Mouse (Mus musculus): Measurements from ENCODE around the gene Itga1.
A peak's percentile ranks its signal among the peaks of the same experiment; 100 is the strongest.

Gene Itga1

DNA sequence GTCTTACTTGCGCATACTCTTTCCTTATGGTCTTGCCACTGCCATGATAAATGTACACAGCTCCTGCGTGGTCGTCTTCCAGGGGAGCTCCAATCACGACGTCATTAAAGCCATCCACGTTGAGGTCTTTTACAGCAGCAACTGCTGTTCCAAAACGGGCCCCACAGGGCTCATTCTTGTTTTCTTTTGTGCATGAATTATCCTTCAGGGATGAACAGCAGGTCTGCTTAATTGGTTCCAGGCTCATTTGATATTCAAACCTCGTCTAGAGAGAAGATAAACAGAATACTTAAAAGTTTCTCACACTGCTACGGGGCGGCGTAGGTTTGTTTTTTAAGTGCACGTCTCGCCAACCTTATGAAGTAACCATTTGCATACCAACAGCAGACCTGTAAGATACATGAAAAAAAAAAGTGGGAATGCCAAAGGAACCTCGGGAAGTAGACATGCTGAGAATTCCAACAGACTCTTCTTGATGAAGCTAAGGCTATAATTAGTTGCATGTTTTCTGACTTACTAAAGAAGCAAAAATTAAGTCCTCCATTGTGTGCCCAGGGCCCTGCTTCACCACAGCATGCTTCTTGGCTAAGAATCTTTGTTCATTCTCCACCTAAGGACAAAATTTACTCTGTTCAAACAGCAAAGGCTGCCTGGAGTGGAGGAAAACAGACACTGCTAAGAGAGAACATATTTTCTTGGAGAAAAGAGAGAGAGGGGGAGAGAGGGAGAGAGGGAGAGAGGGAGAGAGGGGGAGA lies 109.3 kb downstream of the Itga1 start:
- no peak for DNase-seq (ENCODE audit: low read depth in 2 of 2, low spot score in 2 of 2)

DNA sequence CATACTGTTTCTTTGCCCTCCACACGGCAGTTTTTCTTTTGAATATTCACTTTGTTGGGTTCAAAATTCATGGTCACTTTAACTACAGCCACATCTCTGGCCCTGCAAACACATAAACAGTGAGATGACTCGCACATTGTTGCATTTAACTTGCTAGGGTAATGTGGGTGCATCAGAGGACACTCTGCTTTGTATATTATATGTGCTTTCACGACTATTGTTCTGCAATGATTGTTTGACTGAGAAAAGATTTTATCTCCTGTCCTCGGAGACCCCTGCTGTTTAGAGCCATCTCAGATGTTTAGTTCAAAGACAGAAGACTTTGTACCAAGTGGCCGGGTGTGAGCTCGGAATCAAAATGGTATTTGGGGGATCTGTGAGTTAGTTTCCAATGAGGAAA lies 114.1 kb downstream of the Itga1 start:
- DNase-seq (ENCODE audit: low read depth in 2 of 2, low spot score in 2 of 2) = no peak

DNA sequence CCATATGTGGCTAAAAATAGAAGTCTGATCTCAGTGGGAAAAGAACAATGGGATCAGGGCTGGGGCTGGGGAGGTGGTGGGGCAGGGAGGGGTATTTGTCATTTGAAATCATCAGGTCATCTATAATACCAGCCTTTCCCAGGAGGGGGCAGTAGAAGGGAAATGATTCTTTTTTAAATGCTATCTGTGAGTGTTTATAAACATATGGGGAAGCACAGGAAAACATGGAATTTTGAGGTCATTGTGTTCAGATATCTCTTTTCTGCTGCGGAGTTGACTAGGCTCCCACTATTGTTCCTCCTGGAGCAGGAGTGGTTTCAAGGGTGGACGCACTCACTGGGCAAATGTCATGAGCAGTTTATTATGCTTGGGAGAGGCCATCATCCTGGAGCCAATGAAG lies 114.6 kb downstream of the Itga1 start:
- DNase-seq (ENCODE audit: low read depth in 2 of 2, low spot score in 2 of 2) = peak in 1 of 2 experiments; percentile 8

DNA sequence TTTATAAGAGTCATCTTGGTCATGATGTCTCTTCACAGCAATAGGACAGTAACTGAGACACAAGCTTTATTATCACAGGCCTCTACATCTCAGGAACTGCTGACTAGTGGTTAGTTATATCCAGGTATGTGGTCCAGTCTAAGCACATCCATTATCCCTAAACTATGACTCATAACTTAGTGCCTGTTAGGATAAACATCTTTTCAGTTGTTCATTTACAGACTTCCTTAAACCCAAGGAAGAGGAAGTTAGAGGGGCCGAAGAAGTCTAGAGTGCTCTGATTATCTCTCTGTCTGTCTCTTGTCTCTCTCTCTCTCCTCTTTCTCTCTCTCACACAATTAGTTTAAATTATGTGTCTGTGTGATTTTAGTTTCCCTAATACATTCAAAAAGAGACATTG lies 117.1 kb downstream of the Itga1 start:
- DNase-seq (ENCODE audit: low read depth in 2 of 2, low spot score in 2 of 2) = no peak

DNA sequence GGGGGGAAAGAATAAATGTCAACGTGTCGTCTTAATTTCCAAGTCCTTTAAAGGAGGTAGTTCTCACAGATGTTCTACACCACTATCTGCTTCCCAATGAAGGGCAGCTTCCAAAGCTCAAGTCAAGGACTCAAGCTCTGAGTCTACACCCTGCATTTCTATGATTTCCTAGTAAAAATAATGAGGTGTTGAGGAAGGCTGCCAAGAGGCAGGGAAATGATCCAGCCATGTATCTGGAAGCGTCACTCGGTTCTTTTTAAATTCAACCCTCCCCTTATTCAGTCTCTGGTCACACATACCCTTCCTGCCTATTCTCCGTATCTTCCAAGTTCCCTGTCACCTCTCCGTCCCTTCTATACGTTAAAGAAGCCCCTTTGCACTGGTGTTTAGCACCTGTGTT lies 118.6 kb downstream of the Itga1 start:
- DNase-seq (ENCODE audit: low read depth in 2 of 2, low spot score in 2 of 2) = no peak

DNA sequence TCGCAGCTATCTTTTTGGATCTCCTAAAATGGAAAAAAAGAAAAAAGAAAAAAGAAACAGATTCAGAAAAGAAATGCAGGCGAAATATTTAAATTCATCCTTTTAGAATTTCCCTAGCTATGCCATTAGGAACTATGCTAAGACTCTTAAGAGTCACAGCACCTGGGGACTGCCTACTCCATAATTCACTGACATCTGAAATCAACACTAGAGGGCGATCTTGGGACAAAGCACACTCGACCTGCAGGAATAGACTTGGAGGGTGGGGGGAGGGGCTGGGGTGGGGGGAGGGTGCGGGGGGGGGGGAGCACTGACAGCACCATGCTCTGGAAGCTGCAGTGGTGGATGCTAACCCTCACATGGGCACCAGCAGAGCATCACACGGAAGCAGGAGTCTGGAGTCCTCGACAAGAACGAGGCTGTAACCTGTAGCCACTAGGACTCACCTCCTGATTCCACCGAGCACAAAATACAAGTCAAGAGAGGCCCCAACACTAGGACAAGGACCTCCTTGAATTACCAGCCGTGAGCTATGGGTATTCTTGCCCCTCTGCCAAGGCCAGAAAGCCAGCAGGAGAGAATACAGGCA lies 120.8 kb downstream of the Itga1 start:
- DNase-seq (ENCODE audit: low read depth in 2 of 2, low spot score in 2 of 2) = no peak

DNA sequence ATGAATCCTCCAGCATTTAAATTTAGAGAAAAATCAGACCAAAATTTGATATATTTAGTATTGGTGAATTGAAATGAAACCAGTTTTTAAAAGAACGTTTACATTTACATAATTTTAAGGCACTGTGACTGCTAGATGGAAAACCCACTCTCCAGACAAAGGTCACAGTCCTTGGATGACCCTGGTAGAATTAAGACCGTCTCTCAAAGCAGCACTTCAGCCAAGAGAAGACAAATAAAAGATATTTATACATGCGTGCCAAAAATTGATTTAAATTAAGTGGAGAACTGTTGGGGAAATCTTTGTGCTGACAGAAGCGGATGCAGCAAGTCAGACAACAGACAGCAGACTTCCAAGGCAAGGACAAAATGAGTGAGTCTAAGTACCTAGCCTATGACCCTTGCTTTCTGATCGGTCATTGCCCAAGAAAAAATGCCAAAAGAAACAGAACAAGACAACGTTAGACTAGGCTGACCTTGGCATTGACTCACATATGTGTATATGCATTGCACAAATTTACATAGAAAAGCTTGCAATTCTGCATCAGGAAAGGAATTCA lies 127.2 kb downstream of the Itga1 start:
- no peak for DNase-seq (ENCODE audit: low read depth in 2 of 2, low spot score in 2 of 2)

DNA sequence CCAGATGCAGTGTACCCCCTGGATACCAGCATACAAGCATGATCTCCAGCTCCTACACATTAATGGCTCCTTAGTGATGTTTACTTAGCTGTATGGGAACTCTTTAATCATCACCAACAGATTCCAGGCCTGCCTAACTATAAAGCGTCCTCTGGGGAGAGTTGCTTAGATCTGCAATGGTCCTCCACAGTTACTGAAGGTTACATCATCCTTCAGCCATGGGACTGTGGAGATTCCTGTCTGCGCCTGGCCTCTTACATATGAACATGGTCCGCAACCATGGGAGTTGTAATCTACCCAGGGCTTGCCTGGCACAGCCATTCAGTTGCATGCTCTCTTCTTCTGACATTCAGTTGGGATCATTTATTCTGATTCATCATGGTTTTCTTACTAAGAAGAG lies 129.9 kb downstream of the Itga1 start:
- no peak for DNase-seq (ENCODE audit: low read depth in 2 of 2, low spot score in 2 of 2)

DNA sequence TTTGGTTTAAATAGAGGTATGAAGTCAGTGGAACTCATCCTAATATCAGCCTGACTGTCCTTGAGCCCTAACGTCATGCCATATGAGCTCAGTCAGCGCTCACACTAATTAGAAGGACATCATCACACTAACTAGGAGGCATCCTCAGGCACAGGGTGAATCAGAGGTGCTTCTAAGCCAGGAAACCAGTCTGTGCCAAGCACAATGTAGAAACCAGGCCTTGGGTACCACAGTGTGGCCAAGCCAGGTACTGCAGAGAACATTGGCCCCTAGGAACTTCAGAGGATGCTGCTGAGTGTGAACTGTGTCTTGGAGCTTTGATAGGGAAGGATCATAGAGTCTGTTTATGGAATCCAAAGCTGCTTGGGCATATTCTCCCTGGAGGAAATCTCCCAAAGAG lies 137.5 kb downstream of the Itga1 start:
- DNase-seq (ENCODE audit: low read depth in 2 of 2, low spot score in 2 of 2) = peak; percentile 64 to 82

DNA sequence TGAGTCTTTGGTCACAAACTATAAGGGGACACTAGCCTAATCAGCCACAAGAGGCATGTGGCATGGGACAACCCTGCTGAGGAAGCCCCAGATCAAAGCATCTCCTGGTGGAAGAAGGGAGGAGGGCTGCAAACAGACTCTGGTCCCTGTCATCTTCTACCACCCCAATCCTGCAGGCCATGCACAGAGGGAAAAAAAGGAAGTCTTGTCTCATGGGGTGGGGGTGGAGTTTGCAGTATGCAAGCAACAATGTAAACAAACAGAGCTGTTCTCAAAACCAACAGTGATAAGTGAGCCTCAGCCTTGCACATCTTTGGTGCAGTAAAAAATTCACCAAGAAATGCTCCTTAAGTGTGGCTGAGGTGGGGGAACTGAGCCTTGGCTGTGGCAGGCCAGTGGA lies 147.2 kb downstream of the Itga1 start:
- no peak for DNase-seq (ENCODE audit: low read depth in 2 of 2, low spot score in 2 of 2)

DNA sequence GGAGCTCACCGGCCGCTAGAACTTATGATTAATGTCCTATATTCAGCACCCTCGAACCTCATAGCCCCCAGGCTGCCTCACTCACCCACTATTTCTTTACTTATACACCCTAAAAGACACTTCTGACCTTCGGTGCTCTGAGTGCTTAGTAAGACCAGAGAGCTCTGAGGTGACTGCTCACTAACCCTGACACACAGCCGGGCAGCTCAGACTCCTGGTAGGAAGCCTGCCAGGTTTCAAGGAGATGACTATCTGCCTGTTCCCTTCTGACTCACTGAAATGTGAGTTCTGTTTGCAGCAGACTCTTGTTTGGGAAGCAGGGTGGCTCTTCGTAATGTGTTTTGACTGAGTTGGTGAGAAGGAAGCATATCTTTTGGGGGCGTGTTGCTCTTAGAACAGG lies 168.2 kb downstream of the Itga1 start:
- no peak for DNase-seq (ENCODE audit: low read depth in 2 of 2, low spot score in 2 of 2)

DNA sequence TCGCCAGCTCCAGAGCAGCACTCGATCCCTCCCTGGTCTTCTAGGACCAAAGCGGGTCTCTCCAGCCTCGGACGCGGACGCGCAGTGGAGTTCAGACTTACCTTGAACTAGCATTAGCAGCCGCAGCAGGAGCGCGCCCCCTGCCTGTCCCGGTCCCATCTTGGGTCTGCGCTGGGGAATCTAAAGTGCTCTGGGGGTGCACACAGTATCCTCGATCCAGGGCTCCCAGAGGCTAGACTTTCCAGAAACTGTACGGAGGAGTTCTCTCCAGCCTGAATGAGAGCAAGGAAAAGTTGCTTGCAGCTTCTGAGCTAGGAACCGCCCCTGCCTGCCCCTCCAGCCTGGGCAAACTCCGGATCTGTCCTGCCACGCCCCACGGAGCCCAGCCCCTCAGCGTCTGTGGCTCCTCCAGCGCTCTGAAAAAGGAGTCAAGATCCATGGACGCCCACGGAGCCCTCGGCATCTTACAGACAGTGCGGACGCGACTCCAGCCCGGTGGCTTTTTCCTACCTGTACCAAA lies 169.9 kb downstream of the Itga1 start, which contains the start of gene Itga2:
Gene Itga2, minus strand, starts transcription at position 326 of the 520 bp plus-strand sequence.
- peak; percentile 54 to 69 for DNase-seq (ENCODE audit: low read depth in 2 of 2, low spot score in 2 of 2)

DNA sequence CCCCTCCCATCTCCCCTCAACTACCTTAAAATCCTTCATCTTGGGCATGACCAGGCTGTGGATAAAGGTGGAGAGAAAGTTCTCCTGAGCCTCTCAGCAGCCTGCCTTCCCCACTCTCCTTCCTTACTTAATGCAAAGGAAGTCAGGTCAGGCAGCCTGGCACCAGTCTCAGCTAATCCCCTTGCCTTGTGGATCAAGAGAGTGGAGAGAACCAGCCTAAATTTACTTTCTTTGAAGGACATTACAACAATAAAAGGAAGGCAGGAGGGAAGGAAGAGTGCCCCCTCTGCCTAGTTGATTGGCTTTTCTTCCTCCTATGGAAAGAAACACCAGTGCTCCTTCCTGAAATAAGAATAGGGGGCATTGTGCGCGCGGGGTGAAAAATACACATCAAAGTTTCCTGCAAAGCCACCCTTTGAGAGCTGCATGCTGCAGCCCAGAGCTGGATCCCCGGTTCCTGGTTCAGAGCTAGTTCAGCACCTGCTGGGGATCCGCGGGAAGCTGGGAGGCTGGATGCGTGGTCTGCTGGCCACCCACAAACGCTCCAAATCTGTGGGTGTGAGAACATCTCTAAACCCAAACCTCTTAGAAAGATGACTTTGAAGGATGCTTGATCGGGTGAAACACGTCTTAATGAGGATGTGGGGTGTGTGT lies 170.6 kb downstream of the Itga1 start:
- DNase-seq (ENCODE audit: low read depth in 2 of 2, low spot score in 2 of 2) = peak in 1 of 2 experiments; percentile 19

DNA sequence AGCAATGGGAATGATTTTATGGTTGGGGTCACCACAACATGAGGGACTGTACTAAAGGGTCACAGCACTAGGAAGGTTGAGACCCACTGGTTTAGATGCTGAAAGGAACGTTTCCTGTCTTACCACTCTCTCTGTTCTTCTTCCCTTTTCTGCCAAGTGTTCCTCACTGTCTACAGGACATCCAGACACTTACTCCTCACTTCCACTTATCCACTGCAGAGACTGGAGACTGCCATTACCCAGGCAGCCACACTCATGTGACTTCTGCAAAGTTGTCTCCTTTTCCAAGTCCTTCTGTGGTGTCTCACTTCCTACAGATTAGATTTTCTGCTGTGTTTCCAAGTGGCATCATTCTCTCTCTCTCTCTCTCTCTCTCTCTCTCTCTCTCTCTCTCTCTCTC lies 177.0 kb downstream of the Itga1 start:
- no peak for DNase-seq (ENCODE audit: low read depth in 2 of 2, low spot score in 2 of 2)

DNA sequence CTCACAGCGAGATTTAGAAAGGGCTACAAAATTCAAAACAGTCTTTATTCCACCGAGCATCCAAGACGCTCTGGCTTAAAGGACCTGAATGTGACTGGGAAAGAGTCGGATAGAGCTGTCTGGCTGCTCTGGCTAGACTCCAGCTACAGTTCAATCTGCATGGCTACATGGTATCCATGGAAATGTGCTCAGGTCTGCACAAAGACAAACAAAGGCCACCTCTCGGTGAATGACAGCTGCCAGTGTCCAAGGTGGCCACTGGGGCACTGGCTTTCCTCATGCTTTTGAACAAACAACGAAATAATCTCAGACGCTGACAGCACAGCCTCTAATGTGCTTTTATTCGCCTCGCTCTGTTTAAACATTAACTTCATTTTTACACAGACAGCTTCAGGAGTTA lies 178.4 kb downstream of the Itga1 start:
- no peak for DNase-seq (ENCODE audit: low read depth in 2 of 2, low spot score in 2 of 2)

DNA sequence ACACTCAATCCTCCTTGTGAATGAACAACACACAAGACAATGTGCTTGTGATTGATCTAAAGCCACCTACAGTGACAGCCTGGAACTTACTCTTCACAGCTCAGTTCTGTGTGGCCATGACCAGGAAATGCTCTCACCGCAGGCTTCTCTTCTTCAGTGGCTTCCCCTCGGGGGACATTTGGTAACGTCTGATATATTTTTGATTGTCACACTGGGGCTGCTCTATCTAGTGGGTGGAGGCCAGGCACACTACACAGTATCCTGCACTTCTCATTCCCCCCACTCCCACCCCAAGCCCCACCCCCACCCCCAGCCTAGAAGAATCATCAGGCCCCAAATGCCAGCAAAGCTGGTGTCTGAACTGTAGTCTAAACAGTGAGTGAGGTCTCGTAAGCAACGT lies 186.0 kb downstream of the Itga1 start:
- DNase-seq (ENCODE audit: low read depth in 2 of 2, low spot score in 2 of 2) = peak in 1 of 2 experiments; percentile 32

DNA sequence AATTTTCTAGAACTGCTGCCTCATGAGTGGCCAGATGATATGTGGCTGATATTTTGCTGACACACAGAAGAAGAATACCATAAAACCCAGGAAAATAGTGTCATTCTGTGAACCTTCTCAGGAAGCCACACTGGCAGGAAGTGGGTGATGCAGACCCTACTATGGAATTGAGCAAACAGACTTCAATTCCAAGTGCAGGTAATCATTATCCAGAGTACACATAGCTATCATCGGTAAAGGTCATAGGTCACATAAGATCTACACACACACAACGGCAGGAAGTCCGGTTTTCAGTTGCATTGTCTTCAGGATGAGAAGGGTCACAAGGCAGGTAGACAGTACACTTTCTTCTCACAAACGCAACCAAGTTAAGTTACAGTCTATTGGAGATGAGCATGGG lies 186.8 kb downstream of the Itga1 start:
- DNase-seq (ENCODE audit: low read depth in 2 of 2, low spot score in 2 of 2) = no peak

DNA sequence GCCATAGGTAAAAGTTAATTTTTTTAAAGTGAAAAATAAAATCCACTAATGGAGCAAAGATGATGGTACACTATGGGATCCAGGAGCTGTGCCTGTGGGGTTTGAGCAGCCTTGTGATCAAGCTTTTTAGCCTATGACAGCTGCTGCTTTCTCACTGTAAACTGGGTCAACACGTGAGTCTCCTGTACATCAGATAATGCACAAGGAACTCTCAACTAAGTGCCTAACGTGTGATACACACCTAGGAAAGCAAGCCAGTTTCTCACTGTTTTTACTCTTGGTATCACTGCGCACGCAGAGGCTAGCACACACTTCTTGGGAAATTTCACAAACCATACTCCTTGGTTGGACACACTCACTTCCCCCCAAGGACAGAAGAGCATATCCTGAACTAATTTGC lies 187.2 kb downstream of the Itga1 start:
- DNase-seq (ENCODE audit: low read depth in 2 of 2, low spot score in 2 of 2) = no peak

DNA sequence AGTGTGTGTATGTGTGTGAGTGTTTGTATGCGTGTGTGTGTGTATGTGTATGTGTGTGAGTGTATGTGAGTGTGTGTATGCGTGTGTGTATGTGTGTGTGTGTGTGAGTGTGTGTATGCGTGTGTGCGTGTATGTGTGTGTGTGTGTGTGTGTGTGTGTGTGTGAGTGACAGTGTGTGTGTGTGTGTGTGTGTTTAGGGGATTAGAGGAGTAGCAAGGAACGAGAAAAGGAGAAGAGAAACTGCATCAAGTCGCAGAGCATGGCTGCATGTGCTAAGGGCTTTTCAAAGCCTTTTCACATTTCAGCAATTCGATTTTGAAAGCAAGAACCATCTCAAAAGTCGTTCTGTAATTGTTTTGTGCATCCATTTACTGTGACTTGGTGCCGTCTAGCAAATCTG lies 191.1 kb downstream of the Itga1 start:
- no peak for DNase-seq (ENCODE audit: low read depth in 2 of 2, low spot score in 2 of 2)

DNA sequence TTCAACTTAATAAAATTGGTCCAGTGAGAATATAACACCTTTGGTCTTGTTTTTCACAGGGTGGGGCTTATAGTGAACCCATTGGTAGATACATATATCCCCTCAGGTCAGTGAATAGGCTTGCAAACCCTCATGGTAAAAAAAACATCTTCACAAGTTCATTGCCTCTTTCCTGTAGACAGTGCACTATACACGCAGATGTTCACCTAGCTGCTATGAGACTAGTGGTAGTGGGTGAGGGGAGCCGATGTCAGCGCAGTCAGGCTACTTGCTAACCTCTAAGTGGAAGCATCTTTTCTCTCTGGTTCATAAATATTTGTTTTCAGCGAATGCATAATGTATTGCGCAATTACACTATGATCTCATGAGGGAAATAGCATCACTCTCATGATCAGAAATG lies 192.2 kb downstream of the Itga1 start:
- DNase-seq (ENCODE audit: low read depth in 2 of 2, low spot score in 2 of 2) = no peak

DNA sequence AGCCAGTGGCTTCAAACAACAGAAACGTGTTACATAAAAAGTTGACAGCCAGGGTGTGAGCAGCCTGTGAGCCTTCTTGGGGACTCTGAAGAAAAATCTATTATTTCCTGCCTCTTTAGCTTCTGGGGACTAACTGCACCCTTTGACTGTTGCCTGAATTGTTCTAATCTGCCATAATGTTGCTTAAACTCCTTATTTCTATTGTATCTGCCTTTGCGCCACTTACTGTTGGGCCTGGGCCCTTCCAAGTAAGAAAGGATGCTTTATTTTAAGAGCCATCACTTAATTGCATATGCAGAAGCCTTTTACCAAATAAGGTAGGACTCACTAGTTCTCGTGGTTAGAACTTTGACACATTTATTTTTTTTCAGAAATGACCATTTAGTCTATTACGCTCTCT lies 193.9 kb downstream of the Itga1 start:
- DNase-seq (ENCODE audit: low read depth in 2 of 2, low spot score in 2 of 2) = no peak
